Mouse (Mus musculus) heart, adult 2 months (tissue): Measurements from ENCODE around the gene Myo18a. TPM values are rescaled to one million over a fixed set of nuclear protein-coding genes. Genes with fewer than 3 reads are reported as not detected.
A peak's percentile ranks its signal among the peaks of the same experiment; 100 is the strongest.

Source experiments
- DNase-seq, 2 experiments: peaks; one replicate each; pipeline ENCODE4 v3.0.0; 2021
- H3K27ac ChIP-seq: fragments of 200-600 bp; 2 replicates; pipeline ENCODE4 v1.8.1; 2022
- H3K27me3 ChIP-seq: fragments of 200-500 bp; 2 replicates; pipeline ENCODE4 v1.6.1; 2012; ENCODE audit warnings: mild to moderate bottlenecking, low read length, inconsistent platforms, mixed read lengths; ENCODE audit not compliant: control insufficient read depth, insufficient read depth
- H3K36me3 ChIP-seq: fragments of 200-500 bp; 2 replicates; pipeline ENCODE4 v1.6.1; 2012; ENCODE audit warnings: low read length, inconsistent platforms; ENCODE audit not compliant: control insufficient read depth, insufficient read depth
- H3K4me1 ChIP-seq: fragments of 200-500 bp; 2 replicates; pipeline ENCODE4 v1.6.1; 2011; ENCODE audit warnings: low read length; ENCODE audit not compliant: control insufficient read depth, insufficient read depth
- H3K4me3 ChIP-seq: fragments of 200-600 bp; 2 replicates; pipeline ENCODE4 v1.8.1; 2022
- H3K79me2 ChIP-seq: fragments of 200-500 bp; replicated peaks from 2 replicates; pipeline ENCODE4 v1.6.1; 2012; ENCODE audit warnings: mild to moderate bottlenecking, inconsistent platforms, low read length, moderate library complexity, mixed read lengths; ENCODE audit not compliant: control insufficient read depth, insufficient read depth
- H3K9ac ChIP-seq: fragments of 200-500 bp; 2 replicates; pipeline ENCODE4 v1.6.1; 2012; ENCODE audit warnings: low read depth, mild to moderate bottlenecking, control low read depth, inconsistent platforms, low read length, mixed read lengths
- CTCF ChIP-seq: fragments of 200-600 bp; IDR thresholded peaks from 2 replicates; pipeline ENCODE4 v1.8.1; 2022; ENCODE audit warnings: antibody characterized with exemption, mild to moderate bottlenecking, moderate library complexity
- EP300 ChIP-seq: fragments of 200-500 bp; IDR thresholded peaks from 2 replicates; pipeline ENCODE4 v1.6.1; 2011; ENCODE audit warnings: low read depth, low read length, control low read depth; ENCODE audit not compliant: insufficient read depth
- POLR2A ChIP-seq: fragments of 200-500 bp; IDR thresholded peaks from 2 replicates; pipeline ENCODE4 v1.6.1; 2011; ENCODE audit warnings: mild to moderate bottlenecking, low read depth, low read length, control low read depth; ENCODE audit not compliant: insufficient read depth
- WGBS: fragments of 180-500 bp; shearing (Covaris S2); methylation state at CpG from one replicate; pipeline ENCODE4 v1.1.7; 2018; 5-methylcytosine and 5-hydroxymethylcytosine counted together
- intact Hi-C: fragments of 180-260 bp; cut with DNase I; formaldehyde crosslinking; loops from one replicate; pipeline ENCODE4 v1.15.1; 2025
- polyA plus RNA-seq: library from polyadenylated mRNA; depleted of rRNA; stranded (reverse); fragments of >200 nt; gene quantifications from 2 replicates; pipeline ENCODE4 v1.2.3, GENCODE M21; 2012
- total RNA-seq, 2 experiments: library from RNA; stranded (reverse); gene quantifications; 2 replicates each; pipeline ENCODE4 v1.2.3; 2021

The Myo18a gene
- total and polyA plus RNA-seq, 3 experiments: 98.6 to 274 (median 240) TPM

- Histone ChIP-seq H3K4me1 (peaks cover 42% of the 10 kb centered on the region), H3K9ac (no peak within 1 kb of the TSS), H3K27ac (peak within 1 kb of the TSS; percentile 81), H3K27me3 (no peaks in the 10 kb centered on the region), H3K36me3 (peaks cover 6% of the 10 kb centered on the region), H3K79me2 (no peaks in the 10 kb centered on the region), H3K4me3 (no peak within 1 kb of the TSS)
- DNase-seq: no peak
- TF ChIP-seq POLR2A (no peak), EP300 (no peak), CTCF (no peak)
- intact Hi-C loops: no loop called here
- 79% methylated on average over 5 of the region's 5 CpGs for WGBS
These were observed 24.7 kb downstream of the Myo18a start, which contains the start of gene Gm10277 for GRCm38 (mm10) chr11:77787707-77788106. TSS of gene Gm10277 (minus strand) at chr11:77787747.

GRCm38 (mm10) chr11:77789512-77789911, 26.5 kb downstream of the Myo18a start:
- no peak overlapping the region for H3K9ac ChIP-seq
- H3K79me2 ChIP-seq: no peaks in the 10 kb centered on the region
- peaks cover 6% of the 10 kb centered on the region for H3K36me3 ChIP-seq
- H3K27ac ChIP-seq: no peak overlapping the region
- no peaks in the 10 kb centered on the region for H3K27me3 ChIP-seq
- whole genome bisulfite sequencing: 94% methylated on average over 5 of the region's 5 CpGs
- TF ChIP-seq EP300: no peak
- no peak for TF ChIP-seq POLR2A
- TF ChIP-seq CTCF: no peak
- H3K4me3 ChIP-seq: no peak overlapping the region
- DNase-seq: no peak
- intact Hi-C loops: no loop called here
- H3K4me1 ChIP-seq: peaks cover 29% of the 10 kb centered on the region

- Histone ChIP-seq H3K4me1 (peaks cover 25% of the 10 kb centered on the region), H3K36me3 (peaks cover 6% of the 10 kb centered on the region), H3K27me3 (no peaks in the 10 kb centered on the region), H3K4me3 (no peak overlapping the region), H3K9ac (peak overlapping the region; percentile 18; the same call in 1 of the 2 replicates), H3K27ac (peak overlapping the region; percentile 41), H3K79me2 (no peaks in the 10 kb centered on the region)
- 16% methylated on average over 9 of the region's 9 CpGs for WGBS
- TF ChIP-seq POLR2A (no peak), EP300 (no peak), CTCF (no peak)
- DNase-seq: peak in 1 of 2 experiments; percentile 27
- intact Hi-C loops: no loop called here
These were observed 27.2 kb downstream of the Myo18a start for GRCm38 (mm10) chr11:77790286-77790685.

- H3K9ac ChIP-seq: peak overlapping the region; percentile 21; the same call in 1 of the 2 replicates
- no peaks in the 10 kb centered on the region for H3K27me3 ChIP-seq
- DNase-seq: no peak
- peaks cover 6% of the 10 kb centered on the region for H3K36me3 ChIP-seq
- H3K79me2 ChIP-seq: 0 out of 2 replicates have a peak, but pooled peaks cover 1% of the 10 kb centered on the region
- peaks cover 16% of the 10 kb centered on the region for H3K4me1 ChIP-seq
- TF ChIP-seq EP300 (no peak), CTCF (no peak), POLR2A (no peak)
- H3K4me3 ChIP-seq: no peak overlapping the region
- H3K27ac ChIP-seq: peak overlapping the region; percentile 53
- 42% methylated on average over 8 of the region's 8 CpGs for WGBS
- intact Hi-C loops: no loop called here
These were observed 28.2 kb downstream of the Myo18a start for GRCm38 (mm10) chr11:77791241-77791727.

GRCm38 (mm10) chr11:77791752-77792565, 28.9 kb downstream of the Myo18a start:
- TF ChIP-seq EP300 (no peak), CTCF (no peak), POLR2A (no peak)
- no peaks in the 10 kb centered on the region for H3K27me3 ChIP-seq
- H3K9ac ChIP-seq: no peak overlapping the region
- H3K36me3 ChIP-seq: peaks cover 6% of the 10 kb centered on the region
- H3K4me3 ChIP-seq: no peak overlapping the region
- peak overlapping the region; percentile 53 for H3K27ac ChIP-seq
- DNase-seq: peak; percentile 47 to 66
- 0 out of 2 replicates have a peak, but pooled peaks cover 1% of the 10 kb centered on the region for H3K79me2 ChIP-seq
- intact Hi-C loops: no loop called here
- H3K4me1 ChIP-seq: peaks cover 12% of the 10 kb centered on the region
- 24% methylated on average over 12 of the region's 12 CpGs for WGBS

- Histone ChIP-seq H3K27ac (peak overlapping the region; percentile 53), H3K36me3 (peaks cover 6% of the 10 kb centered on the region), H3K4me3 (no peak overlapping the region), H3K4me1 (peaks cover 12% of the 10 kb centered on the region), H3K27me3 (no peaks in the 10 kb centered on the region), H3K9ac (no peak overlapping the region), H3K79me2 (0 out of 2 replicates have a peak, but pooled peaks cover 1% of the 10 kb centered on the region)
- DNase-seq: no peak
- intact Hi-C loops: no loop called here
- no peak for TF ChIP-seq EP300
- TF ChIP-seq CTCF: no peak
- 45% methylated on average over 7 of the region's 7 CpGs for WGBS
These were observed 29.5 kb downstream of the Myo18a start for GRCm38 (mm10) chr11:77792566-77792909.
